Comparison of ENCODE assay signal across 8 mouse cellular contexts in the genomic region with DNA sequence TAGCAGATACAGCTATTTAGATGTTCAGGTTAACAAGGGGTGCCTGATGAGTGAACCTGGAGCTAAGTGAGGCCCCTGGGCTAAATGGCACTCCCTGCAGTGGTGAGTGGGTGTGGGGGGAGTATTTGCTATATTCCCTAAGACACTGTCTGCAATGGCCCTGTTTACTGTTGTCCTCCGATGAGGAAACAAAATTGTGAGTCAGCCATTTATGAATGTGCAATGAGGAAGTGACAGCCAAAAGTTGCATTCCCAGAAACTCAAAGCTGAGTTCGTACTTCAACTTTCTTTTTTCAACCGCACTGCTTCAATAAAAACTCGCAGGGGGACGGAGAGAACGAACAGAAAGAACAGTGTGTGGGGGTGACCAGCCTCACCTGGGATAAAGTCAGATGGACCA. TPM values are rescaled to one million over a fixed set of nuclear protein-coding genes. Genes with fewer than 3 reads are reported as not detected.
DNase-seq lines count a peak whose midpoint lies in the region; ATAC-seq and TF ChIP-seq lines count a peak whose summit lies in the region.

No protein-coding gene starts in this region.

- no peak for TF ChIP-seq CTCF in left cerebral cortex, adult 2 months (IDR thresholded peaks at IDR 0.05)
- TF ChIP-seq CTCF in cortical plate, adult 2 months (IDR thresholded peaks at IDR 0.05; ENCODE audit: extremely low read depth, insufficient read depth, low read length), result no peak
- TF ChIP-seq CTCF in intestine, postnatal 0 days (IDR thresholded peaks at IDR 0.05; ENCODE audit: low read depth), result no peak

- no peaks in the 10 kb centered on the region for H3K9me3 ChIP-seq in intestine, postnatal 0 days (ENCODE audit: control insufficient read depth)
- no peaks in the 10 kb centered on the region for H3K9me3 ChIP-seq in neural tube, embryonic 13.5 days

- peak overlapping the region; percentile 75 for H3K4me2 ChIP-seq in intestine, postnatal 0 days (replicated peaks; ENCODE audit: low read depth)
- H3K4me2 ChIP-seq in neural tube, embryonic 13.5 days, result peak overlapping the region; percentile 52

- H3K36me3 ChIP-seq in intestine, postnatal 0 days (ENCODE audit: control insufficient read depth, insufficient read depth), result peaks cover 11% of the 10 kb centered on the region; the same call in 1 of the 2 replicates
- H3K36me3 ChIP-seq in neural tube, embryonic 13.5 days, result peaks cover 30% of the 10 kb centered on the region

- H3K27me3 ChIP-seq in intestine, postnatal 0 days (replicated peaks; ENCODE audit: control insufficient read depth, insufficient read depth, low read length), result no peaks in the 10 kb centered on the region
- no peaks in the 10 kb centered on the region for H3K27me3 ChIP-seq in neural tube, embryonic 13.5 days

- intact Hi-C loops in left cerebral cortex, adult 2 months (cut with DNase I), result no loop called here
- intact Hi-C loops in left cerebral cortex, postnatal 36 days (cut with DNase I), result loop anchor here (5.0 kb wide), 1 partner anchor 55 kb away; no protein-coding TSS in a partner anchor

- TF ChIP-seq POLR2A in cortical plate, adult 2 months (IDR thresholded peaks at IDR 0.05; ENCODE audit: extremely low read depth, insufficient read depth, low read length), result no peak

- H3K4me1 ChIP-seq in cortical plate, adult 2 months (ENCODE audit: control insufficient read depth, insufficient read depth, low read length), result no peaks in the 10 kb centered on the region
- 0 out of 2 replicates have a peak, but pooled peaks cover 6% of the 10 kb centered on the region for H3K4me1 ChIP-seq in intestine, postnatal 0 days (replicated peaks; ENCODE audit: control insufficient read depth, insufficient read depth, low read length)
- peaks cover 48% of the 10 kb centered on the region for H3K4me1 ChIP-seq in neural tube, embryonic 13.5 days (replicated peaks)

- no peak for DNase-seq in left cerebral cortex, adult 2 months (ENCODE audit: extremely low spot score in 1 of 2, low spot score in 2 of 2)
- no peak for DNase-seq in left cerebral cortex, postnatal 36 days (ENCODE audit: low spot score in 2 of 2)
- no peak for DNase-seq in cerebellum, adult 11-12 months
- no peak for DNase-seq in frontal cortex, postnatal 10 days (ENCODE audit: low spot score in 2 of 2)
- no peak for DNase-seq in urinary bladder, adult 2 months (ENCODE audit: low spot score)

- H3K9ac ChIP-seq in intestine, postnatal 0 days (ENCODE audit: low read depth, low read length), result peak overlapping the region; percentile 70
- H3K9ac ChIP-seq in neural tube, embryonic 13.5 days, result peak overlapping the region; percentile 59; the same call in 1 of the 2 replicates

- peak overlapping the region; percentile 54 for H3K4me3 ChIP-seq in left cerebral cortex, adult 2 months
- H3K4me3 ChIP-seq in cortical plate, adult 2 months (ENCODE audit: insufficient read depth, low read length), result peak overlapping the region; percentile 36; the same call in 1 of the 2 replicates
- H3K4me3 ChIP-seq in intestine, postnatal 0 days (ENCODE audit: low read depth, low read length), result peak overlapping the region; percentile 51
- H3K4me3 ChIP-seq in neural tube, embryonic 13.5 days, result peak overlapping the region; percentile 22

- 23% methylated on average over 6 of the region's 6 CpGs for WGBS in intestine, postnatal 0 days
- WGBS in neural tube, embryonic 13.5 days, result 85% methylated on average over 6 of the region's 6 CpGs

- H3K27ac ChIP-seq in left cerebral cortex, adult 2 months, result peak overlapping the region; percentile 60
- H3K27ac ChIP-seq in cortical plate, adult 2 months (ENCODE audit: insufficient read depth, low read length), result no peak overlapping the region
- peak overlapping the region; percentile 98 for H3K27ac ChIP-seq in intestine, postnatal 0 days (ENCODE audit: low read depth, low read length)
- H3K27ac ChIP-seq in neural tube, embryonic 13.5 days (replicated peaks), result no peak overlapping the region; the same call in 1 of the 2 replicates

- no peak; the same call in 1 of the 2 replicates for ATAC-seq in intestine, postnatal 0 days
- ATAC-seq in neural tube, embryonic 13.5 days (ENCODE audit: low read depth), result no peak

RNA-seq across cellular contexts. Expression of a gene that starts 3.3 kb away (rescaled TPM):
- total RNA-seq in left cerebral cortex, adult 2 months (2021), result 10 to 100 TPM; 10.9 to 12.5 TPM
- 10 to 100 TPM; 10.1 to 10.6 TPM for total RNA-seq in left cerebral cortex, postnatal 36 days (2021)
- polyA plus RNA-seq in cortical plate, adult 2 months (2012; rRNA removed), result 15.0 and 17.5 TPM in 2 replicates
- polyA plus RNA-seq in intestine, postnatal 0 days (2015; fragmentation: Nextera tagmentation; extraction: Ambion mirVana), result 49.9 and 57.7 TPM in 2 replicates
- 38.8 and 43.6 TPM in 2 replicates for polyA plus RNA-seq in neural tube, embryonic 13.5 days (2015; fragmentation: Nextera tagmentation; extraction: Ambion mirVana)
- 15.7 and 20.8 TPM in 2 replicates for polyA plus RNA-seq in urinary bladder, adult 2 months (2012; rRNA removed)

RNA-seq across cellular contexts. Expression of a gene that starts 12.4 kb away (rescaled TPM):
- 10 to 100 TPM in 1 of 2 experiments, 1 to 10 TPM in 1; 8.9 to 11.0 TPM for total RNA-seq in left cerebral cortex, adult 2 months (2021)
- total RNA-seq in left cerebral cortex, postnatal 36 days (2021), result 1 to 10 TPM; 8.4 to 9.5 TPM
- polyA plus RNA-seq in cortical plate, adult 2 months (2012; rRNA removed), result 10.9 and 13.4 TPM in 2 replicates
- 2.1 and 2.4 TPM in 2 replicates for polyA plus RNA-seq in intestine, postnatal 0 days (2015; fragmentation: Nextera tagmentation; extraction: Ambion mirVana)
- polyA plus RNA-seq in neural tube, embryonic 13.5 days (2015; fragmentation: Nextera tagmentation; extraction: Ambion mirVana), result 22.9 and 28.1 TPM in 2 replicates
- 2.4 and 2.5 TPM in 2 replicates for polyA plus RNA-seq in urinary bladder, adult 2 months (2012; rRNA removed)

Comparison
In these comparisons a context has a peak if more than half of its experiments do, and no peak if none do; other contexts are left out.
1. H3K27ac ChIP-seq: peak in left cerebral cortex, adult 2 months (single experiment) and intestine, postnatal 0 days (single experiment); none in cortical plate, adult 2 months (single experiment) and neural tube, embryonic 13.5 days (single experiment).
2. Peak in every context shown above with its lines, with median percentiles within 50 percentile points of each other: H3K4me3 ChIP-seq.